Mouse (Mus musculus) adrenal gland, adult 2 months (tissue): ENCODE data around the gene Arfrp1. TPM values are rescaled to one million over a fixed set of nuclear protein-coding genes. Genes with fewer than 3 reads are reported as not detected.

Source experiments
- DNase-seq: peaks from one replicate; pipeline ENCODE4 v3.0.0; 2021
- polyA plus RNA-seq: library from polyadenylated mRNA; depleted of rRNA; stranded (reverse); fragments of >200 nt; gene quantifications from 2 replicates; pipeline ENCODE4 v1.2.3, GENCODE M21; 2012
- total RNA-seq, 2 experiments: library from RNA; stranded (reverse); gene quantifications; 2 replicates each; pipeline ENCODE4 v1.2.3; 2021

Arfrp1 gene
- total and polyA plus RNA-seq, 3 experiments: 14.8 to 46.2 (median 44.0) TPM

- DNase-seq: no peak
Measured at GRCm38 (mm10) chr2:181377230-181377629, 12.0 kb upstream of the Arfrp1 start.

DNA sequence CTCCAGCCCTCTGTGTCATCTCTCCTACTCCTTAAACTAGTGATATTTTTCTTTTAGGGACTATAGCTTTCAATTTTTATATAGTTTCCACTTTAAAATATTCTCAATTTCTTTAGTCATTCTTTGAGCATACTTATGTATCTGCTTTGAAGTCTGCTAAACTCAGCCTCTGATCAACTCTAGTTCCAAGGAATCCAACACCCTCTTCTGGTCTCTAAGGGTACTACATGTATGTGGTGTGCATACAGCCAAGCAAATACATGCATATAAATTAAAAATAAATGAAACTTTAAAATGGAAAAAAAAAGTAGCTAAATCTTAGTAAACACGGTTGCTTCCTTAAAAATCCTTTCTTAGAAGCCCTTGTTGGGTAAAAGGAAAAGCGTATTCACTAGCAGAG lies 10.6 kb upstream of the Arfrp1 start:
- no peak for DNase-seq

DNA sequence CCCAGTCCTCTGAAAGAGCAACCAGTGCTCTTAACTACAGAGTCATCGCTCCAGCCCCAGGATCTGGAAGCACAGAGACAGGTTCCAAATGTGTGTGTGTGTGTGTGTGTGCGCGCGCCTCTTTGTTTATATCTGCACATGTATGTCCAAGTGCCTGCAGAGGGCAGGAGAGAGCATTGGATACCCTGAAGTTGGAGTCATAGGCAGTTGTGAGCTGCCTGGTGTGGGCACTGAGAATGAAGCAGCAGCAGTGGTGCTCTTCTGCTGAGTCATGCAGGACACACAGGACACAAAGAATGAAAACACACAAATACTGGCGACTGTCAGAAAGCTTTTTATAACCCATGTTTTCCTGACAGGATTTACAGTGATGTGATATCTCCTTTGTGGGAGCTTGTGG lies 4.8 kb upstream of the Arfrp1 start:
- DNase-seq: no peak

DNA sequence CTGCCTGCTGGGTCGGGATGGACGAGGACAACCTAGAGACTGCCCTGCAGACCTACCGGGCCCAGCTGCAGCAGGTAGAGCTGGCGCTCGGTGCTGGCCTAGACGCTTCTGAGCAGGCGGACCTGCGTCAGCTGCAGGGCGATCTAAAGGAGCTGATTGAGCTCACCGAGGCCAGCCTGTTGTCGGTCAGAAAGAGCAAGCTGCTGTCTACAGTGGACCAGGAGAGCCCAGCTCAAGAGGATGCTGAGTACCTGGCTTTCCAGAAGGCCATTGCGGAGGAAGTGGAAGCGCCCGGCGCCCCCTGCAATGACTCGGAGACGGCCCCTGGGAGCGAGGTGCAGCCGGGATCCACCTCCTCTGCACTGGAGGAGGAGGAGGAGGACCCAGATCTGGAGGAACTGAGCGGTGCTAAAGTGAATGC lies 461 bp upstream of the Arfrp1 start:
- DNase-seq: no peak

- DNase-seq: no peak
Measured at GRCm38 (mm10) chr2:181364487-181364859, 731 bp downstream of the Arfrp1 start.

DNA sequence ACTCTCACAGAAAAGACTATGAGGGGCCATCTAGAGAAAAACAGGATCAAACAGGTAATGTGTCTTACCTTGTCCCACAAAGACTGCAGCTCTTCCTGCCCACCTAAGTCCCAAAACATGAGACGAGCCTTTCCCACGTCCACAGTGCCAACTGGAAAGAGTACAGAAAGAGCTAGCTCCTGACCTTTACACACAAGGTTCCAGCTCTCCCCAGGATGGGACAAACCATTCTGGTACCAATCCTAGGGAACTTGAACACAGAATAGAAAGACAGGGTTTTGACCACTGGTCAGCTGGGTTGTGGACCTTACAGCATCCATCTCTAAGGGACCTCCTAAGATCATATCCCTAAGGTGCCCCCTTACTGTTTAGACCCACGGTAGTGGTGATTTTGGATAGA lies 1.3 kb downstream of the Arfrp1 start:
- no peak for DNase-seq

- no peak for DNase-seq
Measured at GRCm38 (mm10) chr2:181356780-181357179, 8.4 kb downstream of the Arfrp1 start.

- no peak for DNase-seq
Measured at GRCm38 (mm10) chr2:181342766-181343165, 22.4 kb downstream of the Arfrp1 start.

DNA sequence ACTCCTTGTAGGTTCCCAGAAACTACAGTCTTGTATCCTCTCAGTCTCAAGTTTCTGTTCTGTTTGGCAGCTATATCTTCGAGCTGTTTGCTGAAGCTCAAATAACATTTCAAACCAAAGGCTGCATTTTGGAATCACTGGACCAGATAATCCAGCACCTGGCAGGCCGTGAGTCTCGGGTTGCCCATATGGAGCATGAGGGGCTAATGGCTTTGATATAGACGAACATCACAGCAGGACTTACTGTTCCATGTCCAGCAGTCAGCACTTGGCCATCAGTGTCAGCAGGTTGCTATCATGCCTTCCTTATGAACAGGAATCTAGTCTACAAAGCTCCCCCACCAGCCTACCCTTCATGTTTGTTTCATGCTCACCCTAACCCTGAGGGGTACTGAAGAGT lies 24.8 kb downstream of the Arfrp1 start:
- no peak for DNase-seq

DNA sequence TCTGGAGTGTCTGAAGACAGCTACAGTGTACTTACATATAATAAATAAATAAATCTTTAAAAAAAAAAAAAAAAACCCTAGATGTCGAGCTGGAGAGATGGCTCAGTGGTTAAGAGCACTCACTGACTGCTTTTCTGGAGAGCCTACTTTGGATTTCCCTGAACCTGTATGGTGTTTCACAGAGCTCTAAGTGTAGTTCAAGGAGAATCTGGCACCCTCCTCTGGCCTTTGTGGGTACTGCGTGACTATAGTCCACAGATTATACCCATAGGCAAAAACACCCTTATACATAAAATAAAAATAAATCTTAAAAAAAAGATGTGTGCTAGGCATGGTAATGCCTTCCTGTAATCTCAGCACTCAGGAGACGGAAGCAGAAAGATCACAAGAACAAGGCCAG lies 31.2 kb downstream of the Arfrp1 start:
- DNase-seq: peak; percentile 63

- no peak for DNase-seq
Measured at GRCm38 (mm10) chr2:181332542-181332941, 32.7 kb downstream of the Arfrp1 start.

GRCm38 (mm10) chr2:181326098-181326497 lies 39.1 kb downstream of the Arfrp1 start:
- DNase-seq: peak; percentile 62

GRCm38 (mm10) chr2:181322136-181322535 lies 43.1 kb downstream of the Arfrp1 start:
- DNase-seq: no peak

DNA sequence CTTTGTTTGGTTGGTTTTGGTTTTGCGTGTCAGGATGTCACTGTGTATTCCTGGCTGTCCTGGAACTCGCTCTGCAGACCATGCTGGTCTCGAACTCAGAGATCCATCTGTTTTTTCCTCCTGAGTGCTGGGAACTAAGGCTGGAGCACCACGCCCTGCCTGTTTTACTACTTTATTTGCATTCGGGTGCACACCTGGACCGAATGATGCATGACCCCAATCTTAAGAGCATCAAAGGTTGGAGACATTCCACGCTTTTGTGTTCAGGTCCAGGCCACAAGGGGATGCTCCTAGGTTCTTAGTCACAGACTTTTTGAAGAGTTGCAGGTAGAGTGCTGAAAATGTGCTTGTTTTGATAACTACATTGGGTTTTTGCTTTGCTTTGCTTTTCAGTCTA lies 45.1 kb downstream of the Arfrp1 start:
- no peak for DNase-seq

GRCm38 (mm10) chr2:181319248-181320102 lies 45.7 kb downstream of the Arfrp1 start, which contains the start of gene Rtel1:
TSS of gene Rtel1 (plus strand) at chr2:181319739.
- DNase-seq: peak; percentile 87

DNA sequence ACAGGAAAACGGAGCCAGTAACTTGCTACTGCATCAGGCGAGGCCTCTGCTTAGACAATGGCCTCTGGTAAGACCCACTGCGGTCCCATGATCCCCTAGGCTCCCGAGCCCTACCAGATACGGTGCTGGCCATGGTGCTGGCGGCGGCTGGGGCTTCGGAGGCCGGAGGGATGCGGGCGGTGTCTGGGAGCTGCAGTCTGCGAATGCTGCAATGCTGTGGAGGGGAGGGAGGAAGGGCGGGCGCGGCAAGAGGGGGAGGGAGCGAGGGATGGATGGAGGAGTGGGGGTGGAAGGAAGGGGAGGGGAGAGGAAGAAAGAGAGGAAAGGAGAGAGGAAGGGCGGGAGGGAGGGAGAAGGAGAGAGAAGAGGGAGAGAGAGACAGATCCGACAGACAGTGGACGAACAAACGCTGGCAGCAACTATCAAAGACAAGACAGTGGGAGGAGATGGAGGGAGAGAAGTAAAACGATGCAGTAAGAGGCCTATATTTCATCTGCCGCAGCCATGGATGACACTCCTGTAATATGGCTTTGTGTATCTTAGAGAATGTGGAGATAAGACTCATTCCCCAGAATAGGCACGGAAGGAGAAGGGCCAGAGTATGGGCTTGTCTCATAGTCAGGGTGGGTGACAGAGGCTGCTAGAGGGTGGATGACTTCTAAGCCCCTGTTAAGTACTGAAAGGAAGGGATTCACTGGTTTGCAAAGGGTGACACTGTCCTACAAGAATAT lies 51.0 kb downstream of the Arfrp1 start, which contains the start of gene Stmn3:
Gene Stmn3 (minus strand): TSS at position 421 of the 731 bp plus-strand sequence.
- peak; percentile 67 for DNase-seq

DNA sequence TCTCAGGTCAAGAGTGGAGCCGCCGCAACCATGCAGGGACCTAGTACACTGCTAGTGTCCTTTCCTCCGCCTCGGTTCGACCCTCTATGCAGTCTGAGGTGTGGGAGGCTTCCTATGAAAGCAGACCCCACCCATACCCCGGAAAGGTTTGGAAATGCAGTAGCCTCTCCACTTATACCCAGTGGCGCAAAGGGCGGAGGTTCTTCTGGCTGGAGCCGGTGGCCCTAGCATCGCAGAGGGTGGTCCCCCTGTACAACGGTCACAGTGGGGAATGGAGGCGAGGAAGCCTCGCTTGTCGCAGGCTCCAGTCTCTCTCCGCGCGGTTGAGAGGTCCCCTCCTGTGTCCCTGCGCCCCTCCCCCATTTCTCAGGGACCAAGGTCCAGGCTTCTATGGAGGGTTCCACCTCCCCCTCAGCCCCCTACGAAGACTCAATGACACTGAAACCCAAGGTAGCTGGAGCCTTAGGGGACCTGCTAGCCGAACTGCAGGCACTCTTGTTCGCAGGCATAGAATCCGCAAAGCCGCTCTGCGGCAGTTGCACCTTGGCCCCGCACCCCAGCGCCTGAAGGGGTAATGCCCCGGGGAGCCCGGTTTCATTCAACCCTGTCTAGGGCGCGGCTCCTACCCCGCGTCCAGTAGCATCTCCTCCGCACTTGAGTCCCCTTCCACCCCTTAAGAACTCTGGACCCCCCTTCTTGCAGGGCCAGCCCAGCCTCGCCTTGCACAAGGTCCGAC lies 51.7 kb downstream of the Arfrp1 start:
- DNase-seq: no peak

GRCm38 (mm10) chr2:181313006-181313343 lies 52.2 kb downstream of the Arfrp1 start:
- DNase-seq: no peak

DNA sequence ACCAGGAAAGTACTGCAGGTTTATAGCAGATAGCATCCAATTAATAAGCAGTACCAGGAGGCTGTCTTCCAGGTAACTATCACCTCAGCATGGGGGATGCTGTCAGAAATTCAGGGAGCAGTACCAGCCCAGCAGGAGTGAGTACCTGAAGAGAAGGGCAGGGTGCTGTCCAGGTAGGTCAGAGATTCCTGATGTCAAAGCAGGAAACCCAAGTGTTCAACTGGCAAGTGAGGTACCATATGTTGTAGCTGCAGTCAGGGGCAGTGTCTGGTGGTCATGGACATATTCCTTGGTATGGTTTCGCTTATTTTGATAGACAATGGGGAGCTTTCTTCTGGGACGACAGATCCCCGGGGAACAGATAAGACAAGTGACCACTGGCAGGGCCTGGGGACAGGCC lies 52.8 kb downstream of the Arfrp1 start:
- DNase-seq: no peak
